Mouse (Mus musculus) T-helper 2 cell (primary cell): ENCODE results near the gene Foxred2.

Experiments
- in situ Hi-C: fragments of 300-600 bp; cut with MboI, MseI; formaldehyde crosslinking; loops from one replicate; pipeline ENCODE4 v1.15.1; 2025; ENCODE audit warnings: high pct_unique_total_duplicates

The Foxred2 gene

GRCm38 (mm10) chr15:77949061-77949460, 7.5 kb downstream of the Foxred2 start:
- in situ Hi-C loops, result no loop called here

DNA sequence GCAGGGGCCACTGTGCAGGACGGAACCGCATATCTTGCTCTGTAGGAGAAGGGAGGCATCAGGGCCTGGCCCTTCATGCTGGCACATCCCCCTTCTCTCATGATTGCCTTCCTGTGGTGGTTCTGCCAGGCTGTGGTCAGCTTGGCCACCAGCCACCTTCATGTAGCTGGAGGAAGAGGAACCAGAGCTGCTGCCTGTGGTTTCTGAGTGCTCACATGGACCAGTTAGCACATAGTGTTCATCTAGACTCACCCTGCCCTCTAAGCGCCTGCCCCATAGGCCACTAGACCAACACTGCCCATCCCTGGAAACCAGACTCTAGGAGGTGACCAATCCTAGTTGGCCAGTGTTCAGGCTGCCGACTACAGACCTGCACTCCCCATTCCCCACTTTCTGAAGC, 10.8 kb downstream of the Foxred2 start:
- in situ Hi-C loops, result no loop called here

GRCm38 (mm10) chr15:77941563-77941962, 15.0 kb downstream of the Foxred2 start:
- in situ Hi-C loops, result no loop called here

- in situ Hi-C loops, result no loop called here
Observed at GRCm38 (mm10) chr15:77938516-77938915, 18.0 kb downstream of the Foxred2 start.

- in situ Hi-C loops, result no loop called here
Observed at GRCm38 (mm10) chr15:77935673-77936375, 20.7 kb downstream of the Foxred2 start.

- in situ Hi-C loops, result no loop called here
Observed at GRCm38 (mm10) chr15:77934968-77935367, 21.6 kb downstream of the Foxred2 start.

GRCm38 (mm10) chr15:77934326-77934725, 22.2 kb downstream of the Foxred2 start:
- in situ Hi-C loops, result no loop called here

- in situ Hi-C loops, result no loop called here
Observed at GRCm38 (mm10) chr15:77933770-77934169, 22.8 kb downstream of the Foxred2 start.

- in situ Hi-C loops, result no loop called here
Observed at GRCm38 (mm10) chr15:77933222-77933621, 23.3 kb downstream of the Foxred2 start.

DNA sequence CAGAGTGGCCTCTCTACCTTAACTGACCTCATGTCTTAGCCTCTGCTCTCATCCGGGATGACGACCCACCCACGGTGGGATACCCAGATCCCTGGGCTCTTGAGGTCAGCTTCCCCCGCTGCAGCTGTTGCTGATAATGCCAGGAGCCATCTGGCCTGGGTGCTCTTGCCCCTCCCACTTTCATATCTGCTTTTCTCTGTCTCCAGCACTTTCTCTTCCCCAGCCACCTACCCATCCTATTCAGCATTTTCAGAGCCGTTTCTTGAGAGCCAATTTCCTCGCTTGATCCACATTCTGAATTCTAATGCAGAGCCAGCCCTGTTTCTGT, 24.9 kb downstream of the Foxred2 start:
- in situ Hi-C loops, result no loop called here

GRCm38 (mm10) chr15:77930986-77931688, 25.4 kb downstream of the Foxred2 start:
- in situ Hi-C loops, result no loop called here

DNA sequence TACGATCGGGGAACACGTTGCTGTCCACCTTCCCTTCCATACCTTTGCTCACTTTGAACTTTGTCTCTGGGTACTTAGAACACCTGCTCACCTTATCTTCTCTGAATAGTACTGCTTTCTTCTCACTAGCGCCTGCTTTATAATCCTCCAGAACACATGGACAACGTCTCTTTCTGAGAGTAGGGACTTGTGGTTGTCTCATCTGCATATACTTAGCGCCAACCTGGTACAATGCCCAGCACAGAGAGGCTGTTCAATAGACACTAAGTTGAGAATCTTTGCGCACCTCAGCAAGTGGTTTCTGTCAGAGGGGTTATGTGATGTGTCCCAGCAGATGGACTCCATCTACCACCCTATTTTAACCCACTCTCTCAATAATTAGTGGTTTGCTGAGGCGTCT, 26.7 kb downstream of the Foxred2 start:
- in situ Hi-C loops, result no loop called here

GRCm38 (mm10) chr15:77928673-77929331, 27.7 kb downstream of the Foxred2 start, which contains the start of gene Txn2:
TSS of gene Txn2 (minus strand) at chr15:77929006.
- in situ Hi-C loops, result no loop called here

GRCm38 (mm10) chr15:77928091-77928490, 28.4 kb downstream of the Foxred2 start:
- in situ Hi-C loops, result no loop called here

- in situ Hi-C loops, result no loop called here
Observed at GRCm38 (mm10) chr15:77926921-77927320, 29.6 kb downstream of the Foxred2 start.

GRCm38 (mm10) chr15:77925195-77925594, 31.3 kb downstream of the Foxred2 start:
- in situ Hi-C loops, result no loop called here

GRCm38 (mm10) chr15:77923267-77924035, 33.1 kb downstream of the Foxred2 start:
- in situ Hi-C loops, result no loop called here

DNA sequence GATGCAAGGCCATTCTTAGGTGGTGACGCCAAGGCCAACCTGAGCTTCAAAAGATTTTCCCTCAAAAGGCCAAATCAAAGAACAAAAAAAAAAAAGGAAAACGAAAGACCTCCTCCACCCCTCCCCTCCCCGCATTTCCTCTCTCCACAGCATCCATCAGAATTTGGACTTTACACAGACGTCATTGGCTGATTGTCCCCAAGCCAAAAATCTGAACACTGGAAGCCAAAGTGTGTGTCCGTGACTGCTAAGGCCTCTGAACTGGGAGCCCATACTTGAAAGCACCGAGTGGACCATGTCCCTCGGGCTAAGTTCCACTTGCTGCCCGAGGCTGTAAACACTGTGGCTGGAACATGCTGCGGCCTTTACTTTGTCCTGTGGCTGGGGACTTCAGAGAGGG, 33.8 kb downstream of the Foxred2 start:
- in situ Hi-C loops, result no loop called here

GRCm38 (mm10) chr15:77921636-77922035, 34.9 kb downstream of the Foxred2 start:
- in situ Hi-C loops, result no loop called here

- in situ Hi-C loops, result no loop called here
Observed at GRCm38 (mm10) chr15:77920511-77921462, 35.7 kb downstream of the Foxred2 start.

DNA sequence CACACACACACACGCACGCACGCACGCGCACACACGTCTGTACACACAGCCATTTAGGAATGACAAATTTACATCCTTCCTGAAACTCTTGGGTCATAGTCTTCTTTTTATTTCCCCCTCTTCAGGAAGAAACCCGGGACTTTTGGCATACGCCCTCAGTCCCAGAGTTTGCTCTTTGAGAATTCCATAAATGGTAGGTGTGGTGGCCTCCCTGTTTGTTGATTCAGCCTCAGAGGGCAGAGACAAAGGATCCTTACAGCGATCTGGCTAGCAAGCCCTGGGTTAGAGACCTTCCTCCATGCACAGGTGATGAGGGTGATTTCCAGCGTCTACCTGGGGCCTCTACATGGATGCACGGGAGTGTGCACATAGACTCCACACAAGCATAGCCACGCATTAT, 37.1 kb downstream of the Foxred2 start:
- in situ Hi-C loops, result no loop called here
